Mouse (Mus musculus) olfactory bulb, adult 2 months (tissue): ENCODE data around the gene Zc3h4.

Source experiments
- CTCF ChIP-seq: fragments of 200-500 bp; IDR thresholded peaks from 2 replicates; pipeline ENCODE4 v1.5.1; 2012; ENCODE audit warnings: low read depth, mild to moderate bottlenecking, low read length, moderate library complexity; ENCODE audit not compliant: insufficient read depth
- POLR2A ChIP-seq: fragments of 200-500 bp; IDR thresholded peaks from 2 replicates; pipeline ENCODE4 v1.6.1; 2012; ENCODE audit warnings: mild to moderate bottlenecking, low read depth, low read length, moderate library complexity; ENCODE audit not compliant: insufficient read depth

GRCm38 (mm10) chr7:16387160-16388041 lies 13.3 kb upstream of the Zc3h4 start, which contains the start of gene Sae1:
- TF ChIP-seq CTCF, result no peak
- peak; percentile 81 for TF ChIP-seq POLR2A
